Mouse (Mus musculus): ENCODE measurements around the gene Dnah6.

DNA sequence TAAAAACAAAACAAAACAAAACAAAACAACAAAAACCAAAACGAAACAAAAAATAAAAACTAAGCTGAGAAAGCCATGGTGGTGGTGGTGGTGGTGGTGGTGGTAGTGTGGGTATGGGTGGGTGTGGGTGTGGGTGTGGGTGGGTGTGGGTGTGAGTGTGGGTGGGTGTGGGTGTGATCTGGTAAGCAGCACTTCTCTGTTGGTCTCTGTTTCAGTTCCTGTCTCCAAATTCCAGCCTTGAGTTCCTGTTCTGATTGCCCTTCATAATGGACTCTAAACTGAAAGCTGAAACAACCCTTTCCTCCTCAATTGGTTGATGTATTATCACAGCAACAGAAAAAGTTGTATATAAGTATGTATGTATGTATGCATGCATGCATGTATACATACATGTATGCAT, 222.6 kb downstream of the Dnah6 start:
- TF ChIP-seq EP300 (IDR thresholded peaks at IDR 0.05; ENCODE audit: low read depth) (no peak), CTCF (IDR thresholded peaks at IDR 0.05; ENCODE audit: low read depth) (no peak)

Measured in liver, embryonic 14.5 days (tissue).